Mouse (Mus musculus) heart, embryonic 16.5 days (tissue): Measurements from ENCODE around the gene Tfdp2. TPM values are rescaled to one million over a fixed set of nuclear protein-coding genes. Genes with fewer than 3 reads are reported as not detected.
A peak's percentile ranks its signal among the peaks of the same experiment; 100 is the strongest.

Source experiments
- ATAC-seq: fragments of 200-750 bp; cut with Nextera tagmentation; replicated peaks from 2 replicates; pipeline ENCODE4 v1.8.0; 2017; ENCODE audit warnings: moderate number of reproducible peaks; ENCODE audit not compliant: insufficient read depth, low FRiP score; ENCODE audit errors: extremely low read depth
- H3K27ac ChIP-seq: fragments of 300-500 bp; sonication (generic); 2 replicates; pipeline ENCODE4 v1.5.1; 2014; ENCODE audit warnings: mild to moderate bottlenecking, low read length, control low read depth, moderate library complexity
- H3K27me3 ChIP-seq: fragments of 300-500 bp; sonication (generic); 2 replicates; pipeline ENCODE4 v1.6.1; 2014; ENCODE audit warnings: low read length, mixed read lengths; ENCODE audit not compliant: control insufficient read depth, insufficient read depth
- H3K36me3 ChIP-seq: fragments of 300-500 bp; sonication (generic); 2 replicates; pipeline ENCODE4 v1.6.1; 2014; ENCODE audit not compliant: control insufficient read depth, insufficient read depth
- H3K4me1 ChIP-seq: fragments of 300-500 bp; sonication (generic); 2 replicates; pipeline ENCODE4 v1.6.1; 2014; ENCODE audit warnings: low read length, mixed read lengths; ENCODE audit not compliant: control insufficient read depth, insufficient read depth
- H3K4me2 ChIP-seq: fragments of 300-500 bp; sonication (generic); 2 replicates; pipeline ENCODE4 v1.6.1; 2014; ENCODE audit warnings: low read depth, mild to moderate bottlenecking, control low read depth, low read length
- H3K4me3 ChIP-seq: fragments of 300-500 bp; sonication (generic); 2 replicates; pipeline ENCODE4 v1.5.1; 2014; ENCODE audit warnings: mild to moderate bottlenecking, control low read depth, low read length
- H3K9ac ChIP-seq: fragments of 300-500 bp; sonication (generic); 2 replicates; pipeline ENCODE4 v1.6.1; 2014; ENCODE audit warnings: low read length, control low read depth
- H3K9me3 ChIP-seq: fragments of 300-500 bp; sonication (generic); replicated peaks from 2 replicates; pipeline ENCODE4 v1.6.1; 2016; ENCODE audit warnings: low read length; ENCODE audit not compliant: control insufficient read depth
- WGBS: fragments of 180-500 bp; shearing (Covaris S2); extraction: QIAGEN DNeasy Blood & Tissue Kit; methylation state at CpG from one replicate; pipeline ENCODE4 v1.1.7; 2014; 5-methylcytosine and 5-hydroxymethylcytosine counted together
- polyA plus RNA-seq: library from polyadenylated mRNA; unstranded; fragments of >200 nt; fragmentation: Nextera tagmentation; extraction: Ambion mirVana; gene quantifications from 2 replicates; pipeline ENCODE4 v1.2.1, GENCODE M21; 2015

Gene Tfdp2
- polyA plus RNA-seq, 1 experiment from 2014 or later: 34.2 TPM

GRCm38 (mm10) chr9:96238286-96238685, 42.2 kb downstream of the Tfdp2 start:
- H3K4me1 ChIP-seq: no peaks in the 10 kb centered on the region
- no peak overlapping the region for H3K4me3 ChIP-seq
- no peak overlapping the region for H3K9ac ChIP-seq
- WGBS: 86% methylated on average over 1 of the region's 1 CpGs
- ATAC-seq: no peak
- H3K9me3 ChIP-seq: no peaks in the 10 kb centered on the region
- H3K4me2 ChIP-seq: no peak overlapping the region
- H3K27me3 ChIP-seq: no peaks in the 10 kb centered on the region
- H3K27ac ChIP-seq: no peak overlapping the region
- no peaks in the 10 kb centered on the region; the same call in 1 of the 2 replicates for H3K36me3 ChIP-seq

- Histone ChIP-seq H3K27me3 (no peaks in the 10 kb centered on the region), H3K27ac (no peak overlapping the region), H3K4me3 (no peak overlapping the region), H3K9me3 (no peaks in the 10 kb centered on the region), H3K4me1 (no peaks in the 10 kb centered on the region), H3K9ac (no peak overlapping the region), H3K36me3 (no peaks in the 10 kb centered on the region; the same call in 1 of the 2 replicates), H3K4me2 (no peak overlapping the region)
- WGBS: 71% methylated on average over 10 of the region's 10 CpGs
- peak; percentile 55 for ATAC-seq
Measured at GRCm38 (mm10) chr9:96241134-96242097, 45.3 kb downstream of the Tfdp2 start.

- Histone ChIP-seq H3K9ac (no peak overlapping the region), H3K27me3 (no peaks in the 10 kb centered on the region), H3K4me3 (no peak overlapping the region), H3K4me1 (no peaks in the 10 kb centered on the region), H3K27ac (no peak overlapping the region), H3K9me3 (no peaks in the 10 kb centered on the region), H3K4me2 (no peak overlapping the region), H3K36me3 (no peaks in the 10 kb centered on the region)
- 81% methylated on average over 6 of the region's 6 CpGs for WGBS
- no peak for ATAC-seq
Measured at GRCm38 (mm10) chr9:96243915-96244314, 47.8 kb downstream of the Tfdp2 start.

GRCm38 (mm10) chr9:96254812-96255211, 58.7 kb downstream of the Tfdp2 start:
- H3K4me2 ChIP-seq: no peak overlapping the region
- no peaks in the 10 kb centered on the region for H3K9me3 ChIP-seq
- no peak overlapping the region for H3K4me3 ChIP-seq
- no peak overlapping the region for H3K27ac ChIP-seq
- WGBS: 86% methylated on average over 2 of the region's 2 CpGs
- peaks cover 6% of the 10 kb centered on the region; the same call in 1 of the 2 replicates for H3K4me1 ChIP-seq
- H3K27me3 ChIP-seq: no peaks in the 10 kb centered on the region
- ATAC-seq: no peak
- no peak overlapping the region for H3K9ac ChIP-seq
- H3K36me3 ChIP-seq: no peaks in the 10 kb centered on the region

GRCm38 (mm10) chr9:96258478-96258877, 62.4 kb downstream of the Tfdp2 start:
- 18% methylated on average over 6 of the region's 6 CpGs for WGBS
- peaks cover 8% of the 10 kb centered on the region; the same call in 1 of the 2 replicates for H3K4me1 ChIP-seq
- H3K36me3 ChIP-seq: no peaks in the 10 kb centered on the region
- peak overlapping the region; percentile 61 for H3K4me3 ChIP-seq
- peak overlapping the region; percentile 30; the same call in 1 of the 2 replicates for H3K9ac ChIP-seq
- no peaks in the 10 kb centered on the region for H3K9me3 ChIP-seq
- 0 out of 2 replicates have a peak overlapping the region, but pooled peaks have one; percentile 29 for H3K27ac ChIP-seq
- ATAC-seq: peak; percentile 50; the same call in 1 of the 2 replicates
- no peaks in the 10 kb centered on the region for H3K27me3 ChIP-seq
- peak overlapping the region; percentile 72 for H3K4me2 ChIP-seq

GRCm38 (mm10) chr9:96259017-96259512, 63.0 kb downstream of the Tfdp2 start:
- peak; percentile 59; the same call in 1 of the 2 replicates for ATAC-seq
- Histone ChIP-seq H3K36me3 (no peaks in the 10 kb centered on the region), H3K9ac (peak overlapping the region; percentile 61), H3K27me3 (no peaks in the 10 kb centered on the region), H3K4me2 (peak overlapping the region; percentile 72), H3K27ac (peak overlapping the region; percentile 45), H3K4me1 (peaks cover 8% of the 10 kb centered on the region; the same call in 1 of the 2 replicates), H3K9me3 (no peaks in the 10 kb centered on the region), H3K4me3 (peak overlapping the region; percentile 61)
- WGBS: 4% methylated on average over 5 of the region's 5 CpGs

- 8% methylated on average over 10 of the region's 10 CpGs for WGBS
- H3K27me3 ChIP-seq: no peaks in the 10 kb centered on the region
- no peaks in the 10 kb centered on the region for H3K36me3 ChIP-seq
- H3K9me3 ChIP-seq: no peaks in the 10 kb centered on the region
- peak overlapping the region; percentile 81 for H3K4me2 ChIP-seq
- peaks cover 8% of the 10 kb centered on the region; the same call in 1 of the 2 replicates for H3K4me1 ChIP-seq
- peak overlapping the region; percentile 48; the same call in 1 of the 2 replicates for H3K27ac ChIP-seq
- no peak; the same call in 1 of the 2 replicates for ATAC-seq
- peak overlapping the region; percentile 67 for H3K9ac ChIP-seq
- peak overlapping the region; percentile 56 for H3K4me3 ChIP-seq
Measured at GRCm38 (mm10) chr9:96259753-96260520, 63.9 kb downstream of the Tfdp2 start.

- Histone ChIP-seq H3K9me3 (no peaks in the 10 kb centered on the region), H3K27ac (no peak overlapping the region), H3K4me3 (no peak overlapping the region), H3K4me2 (no peak overlapping the region), H3K27me3 (no peaks in the 10 kb centered on the region), H3K9ac (no peak overlapping the region), H3K36me3 (no peaks in the 10 kb centered on the region), H3K4me1 (peaks cover 8% of the 10 kb centered on the region; the same call in 1 of the 2 replicates)
- 85% methylated on average over 4 of the region's 4 CpGs for WGBS
- ATAC-seq: no peak
Measured at GRCm38 (mm10) chr9:96261101-96261500, 65.0 kb downstream of the Tfdp2 start.
